Mouse (Mus musculus): Measurements from ENCODE around the gene Kif24. TPM values are rescaled to one million over a fixed set of nuclear protein-coding genes. Genes with fewer than 3 reads are reported as not detected.

Kif24 gene
- polyA plus RNA-seq, 2 experiments, result 4.6 to 7.0 TPM

- DNase-seq (ENCODE audit: low spot score), result no peak
- peak; percentile 34 for ATAC-seq (ENCODE audit: low FRiP score, low read depth)
- H3K4me3 ChIP-seq (replicated peaks; ENCODE audit: low read length), result peak overlapping the region; percentile 36
- H3K9ac ChIP-seq (ENCODE audit: low read depth, low read length, severe bottlenecking), result peak overlapping the region; percentile 43
- peaks cover 25% of the 10 kb centered on the region for H3K4me1 ChIP-seq (ENCODE audit: control insufficient read depth, insufficient read depth, low read length)
- no peaks in the 10 kb centered on the region for H3K36me3 ChIP-seq (ENCODE audit: control insufficient read depth, insufficient read depth, low read length)
- peak overlapping the region; percentile 60 for H3K4me2 ChIP-seq (replicated peaks; ENCODE audit: low read depth, low read length, severe bottlenecking)
- WGBS, result 6% methylated on average over 20 of the region's 20 CpGs
- no peak for TF ChIP-seq POLR2A (IDR thresholded peaks at IDR 0.05; ENCODE audit: borderline replicate concordance, extremely low read depth, insufficient read depth, insufficient read length)
- H3K27me3 ChIP-seq (ENCODE audit: control insufficient read depth, insufficient read depth, low read length), result peaks cover 51% of the 10 kb centered on the region
- H3K27ac ChIP-seq (replicated peaks; ENCODE audit: low read depth, low read length), result 0 out of 2 replicates have a peak overlapping the region, but pooled peaks have one; percentile 26
- H3K9me3 ChIP-seq (ENCODE audit: control insufficient read depth, low read length), result no peaks in the 10 kb centered on the region
Measured at GRCm38 (mm10) chr4:41502171-41502940, 37.7 kb upstream of the Kif24 start.

GRCm38 (mm10) chr4:41500787-41501186 is 36.1 kb upstream of the Kif24 start:
- DNase-seq (ENCODE audit: low spot score), result no peak
- peaks cover 62% of the 10 kb centered on the region for H3K27me3 ChIP-seq (ENCODE audit: control insufficient read depth, insufficient read depth, low read length)
- H3K9me3 ChIP-seq (ENCODE audit: control insufficient read depth, low read length), result no peaks in the 10 kb centered on the region
- peaks cover 20% of the 10 kb centered on the region; the same call in 1 of the 2 replicates for H3K4me1 ChIP-seq (ENCODE audit: control insufficient read depth, insufficient read depth, low read length)
- no peak overlapping the region for H3K4me3 ChIP-seq (replicated peaks; ENCODE audit: low read length)
- TF ChIP-seq POLR2A (IDR thresholded peaks at IDR 0.05; ENCODE audit: borderline replicate concordance, extremely low read depth, insufficient read depth, insufficient read length), result no peak
- H3K27ac ChIP-seq (replicated peaks; ENCODE audit: low read depth, low read length), result no peak overlapping the region
- no peak overlapping the region for H3K9ac ChIP-seq (ENCODE audit: low read depth, low read length, severe bottlenecking)
- no peaks in the 10 kb centered on the region for H3K36me3 ChIP-seq (ENCODE audit: control insufficient read depth, insufficient read depth, low read length)
- WGBS, result 66% methylated on average over 4 of the region's 4 CpGs
- no peak for ATAC-seq (ENCODE audit: low FRiP score, low read depth)
- H3K4me2 ChIP-seq (replicated peaks; ENCODE audit: low read depth, low read length, severe bottlenecking), result no peak overlapping the region

GRCm38 (mm10) chr4:41499619-41500018 is 34.9 kb upstream of the Kif24 start:
- H3K4me1 ChIP-seq (ENCODE audit: control insufficient read depth, insufficient read depth, low read length), result peaks cover 20% of the 10 kb centered on the region; the same call in 1 of the 2 replicates
- no peak for ATAC-seq (ENCODE audit: low FRiP score, low read depth)
- no peak overlapping the region for H3K9ac ChIP-seq (ENCODE audit: low read depth, low read length, severe bottlenecking)
- H3K9me3 ChIP-seq (ENCODE audit: control insufficient read depth, low read length), result no peaks in the 10 kb centered on the region
- H3K4me3 ChIP-seq (replicated peaks; ENCODE audit: low read length), result no peak overlapping the region
- H3K27me3 ChIP-seq (ENCODE audit: control insufficient read depth, insufficient read depth, low read length), result peaks cover 62% of the 10 kb centered on the region
- H3K4me2 ChIP-seq (replicated peaks; ENCODE audit: low read depth, low read length, severe bottlenecking), result no peak overlapping the region
- TF ChIP-seq POLR2A (IDR thresholded peaks at IDR 0.05; ENCODE audit: borderline replicate concordance, extremely low read depth, insufficient read depth, insufficient read length), result no peak
- no peaks in the 10 kb centered on the region for H3K36me3 ChIP-seq (ENCODE audit: control insufficient read depth, insufficient read depth, low read length)
- WGBS, result 67% methylated on average over 8 of the region's 8 CpGs
- no peak overlapping the region for H3K27ac ChIP-seq (replicated peaks; ENCODE audit: low read depth, low read length)
- no peak for DNase-seq (ENCODE audit: low spot score)

GRCm38 (mm10) chr4:41498921-41499391 is 34.3 kb upstream of the Kif24 start:
- ATAC-seq (ENCODE audit: low FRiP score, low read depth), result no peak
- Histone ChIP-seq H3K4me3 (replicated peaks; ENCODE audit: low read length) (peak overlapping the region; percentile 30), H3K9me3 (ENCODE audit: control insufficient read depth, low read length) (no peaks in the 10 kb centered on the region), H3K4me2 (replicated peaks; ENCODE audit: low read depth, low read length, severe bottlenecking) (peak overlapping the region; percentile 55), H3K9ac (ENCODE audit: low read depth, low read length, severe bottlenecking) (no peak overlapping the region), H3K4me1 (ENCODE audit: control insufficient read depth, insufficient read depth, low read length) (peaks cover 20% of the 10 kb centered on the region; the same call in 1 of the 2 replicates), H3K36me3 (ENCODE audit: control insufficient read depth, insufficient read depth, low read length) (no peaks in the 10 kb centered on the region), H3K27me3 (ENCODE audit: control insufficient read depth, insufficient read depth, low read length) (peaks cover 62% of the 10 kb centered on the region), H3K27ac (replicated peaks; ENCODE audit: low read depth, low read length) (no peak overlapping the region)
- WGBS, result 7% methylated on average over 43 of the region's 43 CpGs
- DNase-seq (ENCODE audit: low spot score), result no peak
- TF ChIP-seq POLR2A (IDR thresholded peaks at IDR 0.05; ENCODE audit: borderline replicate concordance, extremely low read depth, insufficient read depth, insufficient read length), result no peak

- no peak for TF ChIP-seq POLR2A (IDR thresholded peaks at IDR 0.05; ENCODE audit: borderline replicate concordance, extremely low read depth, insufficient read depth, insufficient read length)
- WGBS, result 8% methylated on average over 67 of the region's 72 CpGs
- no peak for ATAC-seq (ENCODE audit: low FRiP score, low read depth)
- Histone ChIP-seq H3K27me3 (ENCODE audit: control insufficient read depth, insufficient read depth, low read length) (peaks cover 62% of the 10 kb centered on the region), H3K9ac (ENCODE audit: low read depth, low read length, severe bottlenecking) (no peak overlapping the region), H3K27ac (replicated peaks; ENCODE audit: low read depth, low read length) (no peak overlapping the region), H3K4me1 (ENCODE audit: control insufficient read depth, insufficient read depth, low read length) (peaks cover 20% of the 10 kb centered on the region; the same call in 1 of the 2 replicates), H3K36me3 (ENCODE audit: control insufficient read depth, insufficient read depth, low read length) (no peaks in the 10 kb centered on the region), H3K9me3 (ENCODE audit: control insufficient read depth, low read length) (no peaks in the 10 kb centered on the region), H3K4me3 (replicated peaks; ENCODE audit: low read length) (peak overlapping the region; percentile 30), H3K4me2 (replicated peaks; ENCODE audit: low read depth, low read length, severe bottlenecking) (peak overlapping the region; percentile 55)
- no peak for DNase-seq (ENCODE audit: low spot score)
Measured at GRCm38 (mm10) chr4:41497995-41498845, 33.5 kb upstream of the Kif24 start.
